Mouse (Mus musculus) embryo, embryonic 10 days (tissue): ENCODE data around the gene Olfr1049.
"Not testable (repeated sequence)": the region's sequence is repeated elsewhere in the genome, so short reads cannot be mapped to it uniquely, and the experiment has no call there.

ENCODE experiments used
- DNase-seq: peaks from one replicate; pipeline ENCODE4 v3.0.0-alpha.2; 2015; ENCODE audit warnings: low spot score

Olfr1049 gene

DNA sequence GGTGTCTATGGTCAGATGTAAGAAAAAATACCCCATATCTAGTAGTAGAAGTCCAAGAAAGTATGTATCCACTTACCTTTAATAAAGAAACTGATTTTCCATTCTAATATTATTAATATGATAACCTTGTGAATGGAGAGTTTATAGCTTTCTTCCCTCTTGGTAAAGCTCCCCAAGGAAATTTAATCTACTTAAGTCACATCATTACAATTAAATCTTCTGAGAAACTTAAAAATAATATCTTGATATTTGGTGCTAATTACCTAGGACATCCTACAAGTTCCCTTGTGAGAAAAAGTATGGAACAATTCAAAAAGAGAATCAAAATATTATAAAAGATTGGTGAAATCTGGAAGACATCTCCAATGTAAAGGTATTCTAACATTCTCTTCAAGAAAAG lies at the start of gene Olfr1049:
Gene Olfr1049, minus strand, starts transcription at position 101 of the 400 bp plus-strand sequence.
- not testable (repeated sequence) for DNase-seq

DNA sequence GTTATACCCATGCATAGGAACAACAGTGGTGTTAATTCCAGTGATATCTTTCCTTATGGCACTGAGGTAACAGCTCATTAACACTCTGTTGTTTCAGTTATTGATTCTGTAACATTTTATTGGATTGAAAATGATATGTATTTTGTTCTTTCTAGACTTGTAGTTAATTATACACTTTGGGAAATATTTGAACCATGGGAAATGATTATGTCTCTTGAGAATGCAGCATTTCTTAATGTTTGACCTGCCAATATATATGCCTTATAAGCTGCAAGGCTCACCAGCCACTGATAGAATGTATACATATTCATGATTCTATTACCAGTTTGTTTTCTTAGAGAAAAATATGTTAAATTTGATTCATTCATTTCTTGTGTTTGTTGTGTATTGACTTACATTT lies 34.0 kb upstream of the Olfr1049 start, which contains the start of gene Olfr1052:
Gene Olfr1052, plus strand, starts transcription at position 301 of the 400 bp plus-strand sequence.
- no peak for DNase-seq

DNA sequence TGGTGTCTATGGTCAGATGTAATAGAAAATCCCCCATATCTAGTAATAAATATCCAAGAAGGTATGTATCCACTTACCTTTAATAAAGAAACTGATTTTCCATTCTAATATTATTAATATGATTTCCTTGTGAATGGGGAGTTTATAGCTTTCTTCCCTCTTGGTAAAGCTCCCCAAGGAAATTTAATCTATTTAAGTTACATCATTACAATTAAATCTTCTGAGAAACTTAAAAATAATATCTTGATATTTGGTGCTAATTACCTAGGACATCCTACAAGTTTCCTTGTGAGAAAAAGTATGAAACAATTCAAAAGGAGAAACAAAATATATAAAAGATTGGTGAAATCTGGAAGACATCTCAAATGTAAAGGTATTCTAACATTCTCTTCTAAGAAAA lies 20.9 kb upstream of the Olfr1049 start, which contains the start of gene Olfr1051:
Gene Olfr1051, minus strand, starts transcription at position 101 of the 400 bp plus-strand sequence.
- DNase-seq: not testable (repeated sequence)

DNA sequence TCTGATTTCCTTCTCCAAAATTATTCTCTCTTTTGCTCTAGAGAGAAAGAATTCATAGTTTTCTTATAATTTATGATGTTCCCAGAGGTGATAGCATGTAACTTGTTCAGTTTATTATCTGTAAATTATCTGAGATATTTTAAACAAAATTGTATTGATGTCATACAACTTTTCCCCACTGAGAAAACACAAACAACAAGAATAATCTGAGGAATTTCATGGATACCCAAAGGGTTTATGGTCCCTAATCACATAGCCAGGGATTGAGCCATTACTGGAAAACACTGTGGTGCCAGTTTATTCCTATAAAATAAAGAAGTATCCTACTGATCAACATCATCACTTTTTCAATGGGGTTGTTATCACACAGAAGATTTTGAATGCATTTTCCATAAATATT lies 17.9 kb downstream of the Olfr1049 start, which contains the start of gene Olfr1048:
Gene Olfr1048, minus strand, starts transcription at position 101 of the 400 bp plus-strand sequence.
- no peak for DNase-seq

DNA sequence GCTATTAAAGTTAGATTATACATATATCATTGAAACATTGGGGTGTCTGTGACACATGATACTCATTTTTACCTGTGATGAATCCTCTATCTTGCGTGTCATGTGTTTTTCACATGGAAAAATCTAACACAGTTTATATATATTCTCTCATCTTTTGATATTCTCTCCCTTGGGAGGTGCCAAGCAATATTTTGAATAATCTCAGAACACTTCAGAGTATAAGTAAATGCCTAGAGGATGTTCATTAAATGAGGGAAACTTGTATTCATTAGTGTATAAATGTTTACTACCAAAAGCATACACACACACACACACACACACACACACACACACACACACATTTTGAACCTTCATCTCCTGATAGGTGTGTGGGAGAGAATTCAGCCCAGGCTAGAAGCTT lies 26.8 kb downstream of the Olfr1049 start, which contains the start of gene Olfr1047:
Gene Olfr1047, minus strand, starts transcription at position 101 of the 400 bp plus-strand sequence.
- DNase-seq: no peak

DNA sequence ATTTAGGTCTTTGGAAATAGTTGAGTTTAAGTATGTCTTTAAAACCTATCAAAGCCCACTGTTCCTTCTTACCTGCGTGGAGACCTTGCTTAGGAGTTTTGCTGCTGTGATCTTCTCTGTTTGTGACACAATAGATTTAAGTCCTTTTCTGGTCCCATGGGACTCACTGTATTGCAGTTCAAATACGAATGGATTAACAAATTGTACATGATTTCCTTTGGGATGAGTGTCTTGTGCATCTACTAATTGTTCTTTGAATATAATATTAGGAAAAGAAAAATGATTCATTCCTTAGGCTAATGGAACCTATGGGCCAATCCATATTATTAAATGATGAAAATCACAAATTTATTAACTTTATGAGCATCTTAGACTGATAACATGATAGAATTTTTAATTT lies 38.9 kb downstream of the Olfr1049 start, which contains the start of gene Olfr1046:
Gene Olfr1046, minus strand, starts transcription at position 101 of the 400 bp plus-strand sequence.
- DNase-seq: no peak
